In the genomic region with DNA sequence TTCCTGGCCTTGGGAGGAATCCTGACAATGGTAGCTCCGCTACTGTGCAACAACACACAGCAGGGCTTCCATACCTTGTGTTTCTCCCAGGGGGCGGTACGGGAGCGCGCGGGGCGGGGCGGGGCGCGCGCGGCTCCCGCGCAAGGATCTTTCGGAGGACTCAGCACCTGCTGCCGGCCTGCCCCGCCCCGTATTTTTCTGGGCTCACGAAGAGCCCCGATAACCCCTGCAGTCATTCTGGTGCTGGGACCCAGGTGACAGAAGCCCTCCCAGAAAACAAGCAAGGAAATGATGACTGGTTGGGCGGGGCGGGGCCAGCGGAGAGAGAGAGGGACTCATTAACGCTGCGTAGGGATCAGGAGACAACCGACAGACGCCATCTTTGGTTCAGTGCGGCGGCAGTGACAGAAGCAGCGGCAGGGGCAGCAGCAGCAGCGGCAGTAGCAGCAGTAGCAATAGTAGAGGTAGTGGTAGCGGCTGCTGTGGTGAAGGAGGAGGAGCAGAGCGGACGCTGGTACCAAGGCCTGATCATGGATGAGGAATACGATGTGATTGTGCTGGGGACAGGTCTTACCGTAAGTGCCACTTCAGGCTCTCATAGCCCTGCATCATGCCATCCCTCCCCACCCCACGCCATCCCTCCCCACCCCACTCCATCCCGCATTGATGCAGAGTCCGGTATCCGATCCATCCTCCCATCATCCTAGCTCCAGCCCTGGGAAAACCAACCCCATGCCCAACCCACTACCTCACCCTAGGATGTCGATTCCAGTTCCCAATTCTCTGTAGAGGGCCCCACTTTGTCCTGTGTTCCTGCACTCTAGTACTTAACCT, we compare ENCODE assay signal across 7 mouse cellular contexts. TPM values are rescaled to one million over a fixed set of nuclear protein-coding genes. Genes with fewer than 3 reads are reported as not detected.
DNase-seq lines count a peak whose midpoint lies in the region; ATAC-seq and TF ChIP-seq lines count a peak whose summit lies in the region.

A gene (plus strand): TSS at position 132 of the 834 bp plus-strand sequence.

- H3K4me3 ChIP-seq in intestine, postnatal 0 days (ENCODE audit: low read depth, low read length), result peak within 1 kb of the TSS; percentile 52
- peak within 1 kb of the TSS; percentile 64 for H3K4me3 ChIP-seq in limb, embryonic 10.5 days
- H3K4me3 ChIP-seq in midbrain, embryonic 12.5 days, result peak within 1 kb of the TSS; percentile 60
- peak within 1 kb of the TSS; percentile 70 for H3K4me3 ChIP-seq in small intestine, adult 2 months (ENCODE audit: low read depth, low read length)

- TF ChIP-seq CTCF in intestine, postnatal 0 days (IDR thresholded peaks at IDR 0.05; ENCODE audit: low read depth), result peak; percentile 54
- peak; percentile 22; the same call in 1 of the 2 replicates for TF ChIP-seq CTCF in small intestine, adult 2 months (IDR thresholded peaks at IDR 0.05; ENCODE audit: extremely low read depth, insufficient read length, insufficient replicate concordance, low read depth, low read length)

- peak within 1 kb of the TSS; percentile 84 for H3K27ac ChIP-seq in intestine, postnatal 0 days (ENCODE audit: low read depth, low read length)
- H3K27ac ChIP-seq in limb, embryonic 10.5 days, result peak within 1 kb of the TSS; percentile 89
- peak within 1 kb of the TSS; percentile 91 for H3K27ac ChIP-seq in midbrain, embryonic 12.5 days (replicated peaks)
- peak within 1 kb of the TSS; percentile 90 for H3K27ac ChIP-seq in small intestine, adult 2 months (ENCODE audit: insufficient read depth, low read depth, low read length)

- peak; percentile 90 for ATAC-seq in intestine, postnatal 0 days
- peak; percentile 79 for ATAC-seq in midbrain, embryonic 12.5 days (ENCODE audit: low FRiP score, low read depth)

- DNase-seq in adrenal gland, adult 8-10 months, result peak; percentile 43
- peak; percentile 83 for DNase-seq in embryo, embryonic 9.5 days (ENCODE audit: extremely low spot score)
- DNase-seq in gonadal fat pad, adult 2 months (ENCODE audit: low read depth), result no peak
- peak; percentile 81 for DNase-seq in limb, embryonic 10.5 days (ENCODE audit: low spot score)

- no peaks in the 10 kb centered on the region for H3K27me3 ChIP-seq in intestine, postnatal 0 days (replicated peaks; ENCODE audit: control insufficient read depth, insufficient read depth, low read length)
- H3K27me3 ChIP-seq in limb, embryonic 10.5 days (ENCODE audit: low read depth, poor library complexity, severe bottlenecking), result peaks cover 17% of the 10 kb centered on the region
- no peaks in the 10 kb centered on the region for H3K27me3 ChIP-seq in midbrain, embryonic 12.5 days
- H3K27me3 ChIP-seq in small intestine, adult 2 months (ENCODE audit: control insufficient read depth, insufficient read depth, low read length), result no peaks in the 10 kb centered on the region

- H3K4me2 ChIP-seq in intestine, postnatal 0 days (replicated peaks; ENCODE audit: low read depth), result peak within 1 kb of the TSS; percentile 63
- peak within 1 kb of the TSS; percentile 70 for H3K4me2 ChIP-seq in midbrain, embryonic 12.5 days (replicated peaks)

- 20% methylated on average over 41 of the region's 41 CpGs for WGBS in intestine, postnatal 0 days
- 18% methylated on average over 38 of the region's 41 CpGs for WGBS in limb, embryonic 10.5 days
- 25% methylated on average over 41 of the region's 41 CpGs for WGBS in midbrain, embryonic 12.5 days
- WGBS in small intestine, adult 2 months, result 13% methylated on average over 40 of the region's 41 CpGs

- peak; percentile 53; the same call in 1 of the 2 replicates for TF ChIP-seq POLR2A in small intestine, adult 2 months (IDR thresholded peaks at IDR 0.05; ENCODE audit: low read depth, low read length)

- H3K4me1 ChIP-seq in intestine, postnatal 0 days (replicated peaks; ENCODE audit: control insufficient read depth, insufficient read depth, low read length), result no peaks in the 10 kb centered on the region
- peaks cover 9% of the 10 kb centered on the region; the same call in 1 of the 2 replicates for H3K4me1 ChIP-seq in limb, embryonic 10.5 days
- peaks cover 9% of the 10 kb centered on the region for H3K4me1 ChIP-seq in midbrain, embryonic 12.5 days
- 0 out of 2 replicates have a peak, but pooled peaks cover 1% of the 10 kb centered on the region for H3K4me1 ChIP-seq in small intestine, adult 2 months (ENCODE audit: control insufficient read depth, insufficient read depth, insufficient read length, low read length)

- no peaks in the 10 kb centered on the region for H3K9me3 ChIP-seq in intestine, postnatal 0 days (ENCODE audit: control insufficient read depth)
- H3K9me3 ChIP-seq in limb, embryonic 10.5 days (replicated peaks), result no peaks in the 10 kb centered on the region
- H3K9me3 ChIP-seq in midbrain, embryonic 12.5 days, result no peaks in the 10 kb centered on the region

- 0 out of 2 replicates have a peak, but pooled peaks cover 10% of the 10 kb centered on the region for H3K36me3 ChIP-seq in intestine, postnatal 0 days (ENCODE audit: control insufficient read depth, insufficient read depth)
- peaks cover 77% of the 10 kb centered on the region for H3K36me3 ChIP-seq in limb, embryonic 10.5 days
- H3K36me3 ChIP-seq in midbrain, embryonic 12.5 days, result peaks cover 65% of the 10 kb centered on the region
- peaks cover 36% of the 10 kb centered on the region for H3K36me3 ChIP-seq in small intestine, adult 2 months (ENCODE audit: control insufficient read depth, insufficient read depth, low read length)

- H3K9ac ChIP-seq in intestine, postnatal 0 days (ENCODE audit: low read depth, low read length), result peak within 1 kb of the TSS; percentile 65
- H3K9ac ChIP-seq in midbrain, embryonic 12.5 days (replicated peaks), result peak within 1 kb of the TSS; percentile 84

RNA-seq across cellular contexts. Expression of the gene that starts here (rescaled TPM):
- 100 to 1,000 TPM; 219 to 342 (median 266) TPM for total RNA-seq in adrenal gland, adult 8-10 months (2022)
- 180 and 211 TPM in 2 replicates for polyA plus RNA-seq in gonadal fat pad, adult 2 months (2012; rRNA removed)
- polyA plus RNA-seq in intestine, postnatal 0 days (2015; fragmentation: Nextera tagmentation; extraction: Ambion mirVana), result 63.9 and 72.4 TPM in 2 replicates
- polyA plus RNA-seq in limb, embryonic 10.5 days (2016; fragmentation: Nextera tagmentation; extraction: Ambion mirVana), result 154 and 206 TPM in 2 replicates
- polyA plus RNA-seq in midbrain, embryonic 12.5 days (2016; fragmentation: Nextera tagmentation; extraction: Ambion mirVana), result 616 and 685 TPM in 2 replicates
- polyA plus RNA-seq in small intestine, adult 2 months (2012; rRNA removed), result 61.7 and 88.3 TPM in 2 replicates
